Mouse (Mus musculus): ENCODE measurements around the gene Trappc2l. TPM values are rescaled to one million over a fixed set of nuclear protein-coding genes. Genes with fewer than 3 reads are reported as not detected.
A peak's percentile ranks its signal among the peaks of the same experiment; 100 is the strongest.

Trappc2l gene
- polyA plus RNA-seq, 1 experiment from 2014 or later = 101 TPM

- ATAC-seq = no peak
- Histone ChIP-seq H3K27me3 (ENCODE audit: control insufficient read depth, insufficient read depth, low read depth, low read length) (no peaks in the 10 kb centered on the region), H3K9ac (ENCODE audit: low read depth, low read length) (no peak overlapping the region), H3K4me1 (ENCODE audit: control insufficient read depth, insufficient read depth, low read length) (0 out of 2 replicates have a peak, but pooled peaks cover 4% of the 10 kb centered on the region), H3K36me3 (ENCODE audit: control insufficient read depth, insufficient read depth, low read length) (no peaks in the 10 kb centered on the region), H3K9me3 (replicated peaks; ENCODE audit: control insufficient read depth, low read length, poor library complexity, severe bottlenecking) (no peaks in the 10 kb centered on the region), H3K4me2 (ENCODE audit: low read length) (no peak overlapping the region), H3K4me3 (ENCODE audit: low read depth, low read length) (no peak overlapping the region), H3K27ac (ENCODE audit: low read length) (no peak overlapping the region)
- 80% methylated on average over 12 of the region's 12 CpGs for WGBS
These were observed 18.2 kb upstream of the Trappc2l start for GRCm38 (mm10) chr8:122593240-122593639.

- 0 out of 2 replicates have a peak, but pooled peaks cover 4% of the 10 kb centered on the region for H3K4me1 ChIP-seq (ENCODE audit: control insufficient read depth, insufficient read depth, low read length)
- 0 out of 2 replicates have a peak overlapping the region, but pooled peaks have one; percentile 14 for H3K9ac ChIP-seq (ENCODE audit: low read depth, low read length)
- no peak; the same call in 1 of the 2 replicates for ATAC-seq
- H3K27me3 ChIP-seq (ENCODE audit: control insufficient read depth, insufficient read depth, low read depth, low read length) = no peaks in the 10 kb centered on the region
- H3K9me3 ChIP-seq (replicated peaks; ENCODE audit: control insufficient read depth, low read length, poor library complexity, severe bottlenecking) = no peaks in the 10 kb centered on the region
- H3K36me3 ChIP-seq (ENCODE audit: control insufficient read depth, insufficient read depth, low read length) = no peaks in the 10 kb centered on the region; the same call in 1 of the 2 replicates
- WGBS = 75% methylated on average over 19 of the region's 19 CpGs
- H3K4me2 ChIP-seq (ENCODE audit: low read length) = no peak overlapping the region
- no peak overlapping the region for H3K4me3 ChIP-seq (ENCODE audit: low read depth, low read length)
- H3K27ac ChIP-seq (ENCODE audit: low read length) = 0 out of 2 replicates have a peak overlapping the region, but pooled peaks have one; percentile 32
These were observed 17.5 kb upstream of the Trappc2l start for GRCm38 (mm10) chr8:122593783-122594507.

- Histone ChIP-seq H3K4me1 (ENCODE audit: control insufficient read depth, insufficient read depth, low read length) (0 out of 2 replicates have a peak, but pooled peaks cover 4% of the 10 kb centered on the region), H3K36me3 (ENCODE audit: control insufficient read depth, insufficient read depth, low read length) (no peaks in the 10 kb centered on the region; the same call in 1 of the 2 replicates), H3K4me3 (ENCODE audit: low read depth, low read length) (no peak overlapping the region), H3K9ac (ENCODE audit: low read depth, low read length) (no peak overlapping the region), H3K4me2 (ENCODE audit: low read length) (no peak overlapping the region), H3K27me3 (ENCODE audit: control insufficient read depth, insufficient read depth, low read depth, low read length) (no peaks in the 10 kb centered on the region), H3K9me3 (replicated peaks; ENCODE audit: control insufficient read depth, low read length, poor library complexity, severe bottlenecking) (no peaks in the 10 kb centered on the region), H3K27ac (ENCODE audit: low read length) (no peak overlapping the region)
- whole genome bisulfite sequencing = 56% methylated on average over 4 of the region's 4 CpGs
- no peak for ATAC-seq
These were observed 15.4 kb upstream of the Trappc2l start for GRCm38 (mm10) chr8:122596031-122596430.

- Histone ChIP-seq H3K27me3 (ENCODE audit: control insufficient read depth, insufficient read depth, low read depth, low read length) (no peaks in the 10 kb centered on the region), H3K4me2 (ENCODE audit: low read length) (no peak overlapping the region), H3K9ac (ENCODE audit: low read depth, low read length) (no peak overlapping the region), H3K36me3 (ENCODE audit: control insufficient read depth, insufficient read depth, low read length) (no peaks in the 10 kb centered on the region; the same call in 1 of the 2 replicates), H3K4me3 (ENCODE audit: low read depth, low read length) (no peak overlapping the region), H3K9me3 (replicated peaks; ENCODE audit: control insufficient read depth, low read length, poor library complexity, severe bottlenecking) (no peaks in the 10 kb centered on the region), H3K27ac (ENCODE audit: low read length) (no peak overlapping the region), H3K4me1 (ENCODE audit: control insufficient read depth, insufficient read depth, low read length) (no peaks in the 10 kb centered on the region)
- no peak for ATAC-seq
- whole genome bisulfite sequencing = 87% methylated on average over 9 of the region's 9 CpGs
These were observed 10.8 kb upstream of the Trappc2l start for GRCm38 (mm10) chr8:122600666-122601065.

GRCm38 (mm10) chr8:122604640-122605039 lies 6.8 kb upstream of the Trappc2l start:
- H3K9me3 ChIP-seq (replicated peaks; ENCODE audit: control insufficient read depth, low read length, poor library complexity, severe bottlenecking) = no peaks in the 10 kb centered on the region
- no peak overlapping the region for H3K4me3 ChIP-seq (ENCODE audit: low read depth, low read length)
- no peaks in the 10 kb centered on the region for H3K27me3 ChIP-seq (ENCODE audit: control insufficient read depth, insufficient read depth, low read depth, low read length)
- ATAC-seq = no peak
- no peaks in the 10 kb centered on the region for H3K36me3 ChIP-seq (ENCODE audit: control insufficient read depth, insufficient read depth, low read length)
- H3K9ac ChIP-seq (ENCODE audit: low read depth, low read length) = no peak overlapping the region
- 80% methylated on average over 1 of the region's 1 CpGs for WGBS
- H3K4me1 ChIP-seq (ENCODE audit: control insufficient read depth, insufficient read depth, low read length) = no peaks in the 10 kb centered on the region
- no peak overlapping the region for H3K27ac ChIP-seq (ENCODE audit: low read length)
- H3K4me2 ChIP-seq (ENCODE audit: low read length) = no peak overlapping the region

- Histone ChIP-seq H3K36me3 (ENCODE audit: control insufficient read depth, insufficient read depth, low read length) (no peaks in the 10 kb centered on the region), H3K27me3 (ENCODE audit: control insufficient read depth, insufficient read depth, low read depth, low read length) (no peaks in the 10 kb centered on the region), H3K9me3 (replicated peaks; ENCODE audit: control insufficient read depth, low read length, poor library complexity, severe bottlenecking) (no peaks in the 10 kb centered on the region), H3K4me2 (ENCODE audit: low read length) (no peak overlapping the region), H3K27ac (ENCODE audit: low read length) (no peak overlapping the region), H3K4me3 (ENCODE audit: low read depth, low read length) (no peak overlapping the region), H3K9ac (ENCODE audit: low read depth, low read length) (no peak overlapping the region), H3K4me1 (ENCODE audit: control insufficient read depth, insufficient read depth, low read length) (peaks cover under 1% of the 10 kb centered on the region; the same call in 1 of the 2 replicates)
- WGBS = 87% methylated on average over 4 of the region's 4 CpGs
- no peak for ATAC-seq
These were observed 6.1 kb upstream of the Trappc2l start for GRCm38 (mm10) chr8:122605367-122605766.

- H3K9me3 ChIP-seq (replicated peaks; ENCODE audit: control insufficient read depth, low read length, poor library complexity, severe bottlenecking) = no peaks in the 10 kb centered on the region
- 84% methylated on average over 11 of the region's 12 CpGs for WGBS
- no peaks in the 10 kb centered on the region for H3K27me3 ChIP-seq (ENCODE audit: control insufficient read depth, insufficient read depth, low read depth, low read length)
- H3K4me3 ChIP-seq (ENCODE audit: low read depth, low read length) = no peak overlapping the region
- H3K4me2 ChIP-seq (ENCODE audit: low read length) = no peak overlapping the region
- no peak overlapping the region for H3K27ac ChIP-seq (ENCODE audit: low read length)
- no peaks in the 10 kb centered on the region for H3K36me3 ChIP-seq (ENCODE audit: control insufficient read depth, insufficient read depth, low read length)
- H3K4me1 ChIP-seq (ENCODE audit: control insufficient read depth, insufficient read depth, low read length) = peaks cover 6% of the 10 kb centered on the region
- H3K9ac ChIP-seq (ENCODE audit: low read depth, low read length) = no peak overlapping the region
- no peak for ATAC-seq
These were observed 4.6 kb upstream of the Trappc2l start for GRCm38 (mm10) chr8:122606810-122607209.

- Histone ChIP-seq H3K4me2 (ENCODE audit: low read length) (peak overlapping the region; percentile 89), H3K4me3 (ENCODE audit: low read depth, low read length) (peak overlapping the region; percentile 74; the same call in 1 of the 2 replicates), H3K27ac (ENCODE audit: low read length) (no peak overlapping the region), H3K27me3 (ENCODE audit: control insufficient read depth, insufficient read depth, low read depth, low read length) (no peaks in the 10 kb centered on the region), H3K36me3 (ENCODE audit: control insufficient read depth, insufficient read depth, low read length) (no peaks in the 10 kb centered on the region), H3K4me1 (ENCODE audit: control insufficient read depth, insufficient read depth, low read length) (peaks cover 16% of the 10 kb centered on the region), H3K9me3 (replicated peaks; ENCODE audit: control insufficient read depth, low read length, poor library complexity, severe bottlenecking) (no peaks in the 10 kb centered on the region), H3K9ac (ENCODE audit: low read depth, low read length) (no peak overlapping the region)
- 50% methylated on average over 4 of the region's 4 CpGs for WGBS
- ATAC-seq = no peak
These were observed 1.2 kb upstream of the Trappc2l start for GRCm38 (mm10) chr8:122610209-122610608.

- Histone ChIP-seq H3K4me1 (ENCODE audit: control insufficient read depth, insufficient read depth, low read length) (peaks cover 16% of the 10 kb centered on the region), H3K4me3 (ENCODE audit: low read depth, low read length) (peak overlapping the region; percentile 74), H3K4me2 (ENCODE audit: low read length) (peak overlapping the region; percentile 89), H3K27me3 (ENCODE audit: control insufficient read depth, insufficient read depth, low read depth, low read length) (no peaks in the 10 kb centered on the region), H3K36me3 (ENCODE audit: control insufficient read depth, insufficient read depth, low read length) (no peaks in the 10 kb centered on the region), H3K9ac (ENCODE audit: low read depth, low read length) (peak overlapping the region; percentile 85), H3K9me3 (replicated peaks; ENCODE audit: control insufficient read depth, low read length, poor library complexity, severe bottlenecking) (no peaks in the 10 kb centered on the region), H3K27ac (ENCODE audit: low read length) (peak overlapping the region; percentile 78)
- under 1% methylated on average over 20 of the region's 20 CpGs for WGBS
- ATAC-seq = peak; percentile 12; the same call in 1 of the 2 replicates
These were observed 695 bp upstream of the Trappc2l start for GRCm38 (mm10) chr8:122610612-122611277.

Measured in midbrain, embryonic 16.5 days (tissue).